Mouse (Mus musculus): ENCODE measurements around the gene Mul1.
"Not testable (repeated sequence)": the region's sequence is repeated elsewhere in the genome, so short reads cannot be mapped to it uniquely, and the experiment has no call there.

The Mul1 gene

GRCm38 (mm10) chr4:138434347-138435316 lies at the start of gene Mul1:
Gene Mul1 (plus strand): TSS chr4:138434671.
- peak; percentile 76 for DNase-seq (ENCODE audit: low read depth)

DNA sequence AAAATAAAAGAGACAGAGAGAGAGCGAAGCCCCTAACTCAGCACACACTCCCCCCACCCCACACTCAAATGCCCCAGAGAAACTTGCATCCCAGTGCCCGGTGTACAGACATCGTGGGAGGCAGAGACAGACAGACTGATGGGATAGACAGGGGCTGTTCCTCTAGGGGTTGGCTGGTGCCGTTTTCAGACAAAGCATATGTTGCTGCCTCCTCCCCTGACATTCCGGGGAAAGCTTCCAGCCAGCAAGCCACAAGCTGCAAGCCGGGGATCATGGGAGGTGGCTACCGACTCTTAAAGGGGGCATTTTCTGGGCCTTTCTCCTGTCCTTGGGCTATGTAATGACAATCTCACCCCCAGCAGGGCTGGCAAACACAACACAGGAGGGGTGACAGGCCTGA lies 40.8 kb upstream of the Mul1 start:
- no peak for DNase-seq (ENCODE audit: low read depth)

DNA sequence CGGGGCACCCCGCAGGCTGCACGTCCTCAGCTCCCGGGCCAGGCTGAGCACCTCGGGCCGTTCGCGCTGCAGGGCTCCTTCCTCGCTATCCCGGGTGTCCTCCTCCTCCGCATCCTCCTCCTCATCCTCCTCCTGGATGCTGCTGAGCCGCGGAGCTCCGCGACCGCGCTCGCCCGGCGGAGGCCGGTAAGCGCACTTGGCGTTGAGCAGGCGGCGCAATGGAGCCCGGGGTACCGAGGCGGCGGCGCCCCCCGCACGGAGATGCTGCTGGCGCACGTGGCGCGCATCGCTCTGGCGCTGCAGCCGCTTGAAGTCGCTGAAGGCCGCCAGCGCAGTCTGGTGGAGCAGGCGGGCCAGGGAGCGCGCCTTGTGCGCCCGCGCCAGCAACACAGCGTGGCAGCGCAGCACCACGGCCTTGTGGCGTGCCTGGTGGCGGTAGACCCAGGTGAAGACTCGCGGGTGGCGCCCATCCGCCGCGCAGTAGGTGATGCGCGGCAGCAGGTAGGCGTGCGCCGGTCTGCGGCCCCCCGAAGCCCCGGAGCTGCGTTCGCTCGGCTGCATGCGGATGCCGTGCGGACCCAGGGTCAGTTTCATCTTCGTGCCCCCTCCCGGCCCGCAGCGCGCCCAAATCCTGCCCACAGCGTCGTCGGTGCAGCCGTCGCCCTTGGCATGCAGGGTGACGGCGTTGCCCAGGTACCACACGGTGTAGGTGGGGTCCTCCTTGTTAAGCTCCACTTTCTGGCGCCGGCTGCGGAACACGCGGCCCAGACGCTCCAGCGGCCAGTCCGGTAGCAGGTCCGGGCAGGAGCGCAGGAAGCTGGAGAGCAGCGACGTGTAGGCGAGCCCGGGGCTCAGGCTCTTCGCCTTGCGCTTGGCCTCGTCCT lies 39.1 kb upstream of the Mul1 start:
- DNase-seq (ENCODE audit: low read depth): no peak

- no peak for DNase-seq (ENCODE audit: low read depth)
These were observed 38.4 kb upstream of the Mul1 start, which contains the start of gene Fam43b for GRCm38 (mm10) chr4:138395971-138396645. Gene Fam43b (minus strand): TSS chr4:138396528.

GRCm38 (mm10) chr4:138396711-138397110 lies 37.8 kb upstream of the Mul1 start:
- no peak for DNase-seq (ENCODE audit: low read depth)

GRCm38 (mm10) chr4:138404806-138405205 lies 29.7 kb upstream of the Mul1 start:
- no peak for DNase-seq (ENCODE audit: low read depth)

DNA sequence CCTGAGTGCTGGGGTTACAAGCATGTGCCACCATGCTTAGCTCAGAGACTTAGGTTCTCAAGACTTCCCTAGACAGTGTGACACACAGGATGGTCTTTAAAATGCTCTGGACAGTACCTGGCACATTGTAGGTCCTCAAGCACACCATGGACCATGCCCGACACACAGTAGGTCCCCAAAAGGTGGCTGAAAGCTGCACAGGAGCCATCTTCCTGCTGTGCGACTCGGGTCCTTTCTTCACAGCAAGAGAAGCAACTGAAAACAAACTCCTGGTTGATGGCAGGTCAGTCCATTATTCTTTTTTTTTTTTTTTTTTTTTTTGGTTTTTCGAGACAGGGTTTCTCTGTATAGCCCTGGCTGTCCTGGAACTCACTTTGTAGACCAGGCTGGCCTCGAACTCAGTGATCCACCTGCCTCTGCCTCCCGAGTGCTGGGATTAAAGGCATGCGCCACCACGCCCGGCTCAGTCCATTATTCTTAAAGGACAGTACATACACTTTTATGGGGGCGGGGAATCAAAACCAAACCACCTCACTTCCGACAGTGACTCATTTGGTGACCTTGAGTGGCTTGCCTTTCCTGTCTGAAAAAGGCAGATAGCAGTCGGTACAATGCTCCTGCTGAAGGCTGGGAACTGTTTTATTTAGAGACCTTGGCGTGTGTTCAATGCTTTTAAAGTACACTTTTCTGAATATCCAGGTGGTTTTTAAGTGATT lies 26.8 kb upstream of the Mul1 start:
- no peak for DNase-seq (ENCODE audit: low read depth)

DNA sequence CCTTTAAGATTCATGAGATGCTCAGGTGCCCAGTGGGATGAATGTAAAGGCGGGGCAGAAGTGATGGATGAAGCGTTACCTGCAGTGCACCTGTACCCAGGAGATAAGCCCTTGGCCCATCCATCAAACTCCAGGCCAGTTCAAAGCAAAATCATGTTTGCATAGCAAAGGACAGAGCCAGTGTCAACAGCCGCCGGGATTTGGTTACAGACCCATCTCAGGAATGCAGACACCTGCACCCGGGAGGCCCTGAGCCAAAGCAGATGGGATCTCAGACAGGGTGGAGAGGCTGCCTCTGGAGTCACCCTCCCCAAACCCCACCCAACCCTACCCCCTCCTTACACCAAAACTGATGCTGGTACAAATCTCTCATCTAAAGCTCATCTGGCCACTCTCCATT lies 23.5 kb upstream of the Mul1 start:
- no peak for DNase-seq (ENCODE audit: low read depth)

DNA sequence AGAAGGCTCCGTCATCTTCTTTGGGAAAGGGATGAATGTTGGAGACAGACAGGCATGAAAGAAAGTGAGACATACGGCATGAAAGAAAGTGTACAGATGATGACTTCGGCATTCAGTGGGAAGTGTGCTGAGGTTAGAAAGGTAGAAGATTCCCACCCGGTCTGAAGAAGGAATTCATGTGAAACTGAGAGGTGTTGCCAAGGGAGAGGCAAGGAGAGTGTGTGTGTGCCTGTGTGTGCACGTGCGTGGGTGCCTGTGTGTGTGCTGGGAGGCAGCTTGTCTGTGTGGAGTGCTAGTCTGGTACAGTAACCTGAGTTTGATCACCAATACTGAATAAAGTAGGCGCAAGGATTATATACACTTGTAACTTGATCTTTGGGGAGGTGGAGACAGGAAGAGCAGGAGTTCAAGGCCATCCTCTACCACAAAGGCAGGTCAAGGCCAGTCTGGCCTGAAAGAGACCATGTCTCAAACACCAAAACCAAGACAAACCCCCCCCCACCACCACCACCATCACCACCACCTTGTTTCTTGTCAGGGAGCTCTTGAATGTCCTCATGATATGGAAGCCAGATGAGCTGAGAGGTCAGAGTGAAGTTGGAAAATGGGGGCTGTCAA lies 22.9 kb upstream of the Mul1 start:
- no peak for DNase-seq (ENCODE audit: low read depth)

DNA sequence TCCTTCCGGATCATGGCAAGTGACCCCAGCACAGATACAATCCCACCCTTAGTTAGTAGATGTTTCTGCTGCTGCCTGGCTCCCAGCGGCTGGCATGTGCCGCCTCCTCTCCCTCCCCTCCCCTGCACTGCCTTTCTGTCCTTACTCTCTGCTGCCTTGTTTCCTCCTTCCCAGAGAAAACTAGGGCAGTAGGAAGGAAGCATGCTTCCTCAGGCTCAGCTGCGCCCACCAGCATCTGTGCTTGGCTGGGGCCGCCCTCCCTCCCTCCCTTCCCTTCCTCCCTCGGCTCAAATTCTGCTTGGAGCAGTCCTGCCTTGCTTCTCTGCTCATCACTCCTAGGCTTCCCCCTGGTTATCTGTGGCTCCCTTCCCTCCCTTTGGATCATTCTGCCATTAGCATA lies 19.7 kb upstream of the Mul1 start:
- DNase-seq (ENCODE audit: low read depth): no peak

GRCm38 (mm10) chr4:138415991-138416390 lies 18.5 kb upstream of the Mul1 start:
- DNase-seq (ENCODE audit: low read depth): no peak

- DNase-seq (ENCODE audit: low read depth): no peak
These were observed 18.1 kb upstream of the Mul1 start for GRCm38 (mm10) chr4:138416414-138416813.

- DNase-seq (ENCODE audit: low read depth): no peak
These were observed 16.6 kb upstream of the Mul1 start for GRCm38 (mm10) chr4:138417882-138418281.

DNA sequence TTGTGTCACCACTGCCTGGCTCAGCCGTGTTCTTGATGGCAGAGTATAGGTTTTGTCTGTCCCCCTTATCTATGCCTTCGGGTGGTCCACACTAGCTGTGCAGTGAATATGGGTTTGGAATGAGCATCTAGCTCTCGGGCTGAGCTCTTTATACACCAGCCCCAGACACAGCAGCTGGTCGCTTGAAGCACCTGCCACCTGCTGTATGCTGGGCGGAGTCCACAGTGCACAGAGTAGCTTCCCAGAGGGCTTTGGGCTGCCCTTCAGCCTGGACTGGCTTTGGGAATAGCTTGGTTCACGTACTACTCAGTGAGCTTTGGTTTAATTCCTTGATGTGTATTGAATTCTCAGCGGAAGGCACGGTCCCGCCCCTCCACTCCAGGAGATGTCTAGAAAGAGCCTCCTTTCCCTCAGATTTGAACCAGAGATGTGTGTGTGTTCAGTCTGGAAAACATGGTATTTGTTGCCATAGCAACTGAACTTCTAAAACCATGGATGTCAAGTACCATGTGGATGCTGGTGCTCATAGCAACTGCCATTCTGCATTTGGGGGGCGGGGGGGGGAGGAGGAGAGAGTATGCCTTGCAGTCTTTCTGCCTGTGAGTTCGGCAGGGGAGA lies 16.0 kb upstream of the Mul1 start:
- DNase-seq (ENCODE audit: low read depth): no peak

DNA sequence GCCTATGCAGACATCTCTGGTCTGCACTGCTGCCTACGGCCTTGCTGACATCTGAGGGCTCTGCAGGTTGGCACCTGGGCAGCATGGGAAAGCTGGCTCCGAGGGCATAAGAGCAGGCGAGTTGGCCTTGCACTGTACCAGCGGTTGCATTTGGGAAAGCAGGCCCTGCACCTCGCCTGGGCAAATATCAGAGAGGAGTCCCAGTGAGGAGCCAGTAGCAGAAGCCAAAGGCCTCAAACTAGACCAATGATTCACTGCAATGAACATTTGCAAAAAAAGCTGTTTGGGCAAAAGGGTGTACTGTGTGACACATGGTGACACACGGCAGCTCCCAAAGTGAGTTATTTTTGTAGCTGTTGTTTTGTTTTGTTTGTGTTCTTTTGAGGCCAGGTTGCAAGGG lies 9.4 kb upstream of the Mul1 start:
- DNase-seq (ENCODE audit: low read depth): no peak

- DNase-seq (ENCODE audit: low read depth): not testable (repeated sequence)
These were observed 8.9 kb upstream of the Mul1 start for GRCm38 (mm10) chr4:138425604-138426003.

DNA sequence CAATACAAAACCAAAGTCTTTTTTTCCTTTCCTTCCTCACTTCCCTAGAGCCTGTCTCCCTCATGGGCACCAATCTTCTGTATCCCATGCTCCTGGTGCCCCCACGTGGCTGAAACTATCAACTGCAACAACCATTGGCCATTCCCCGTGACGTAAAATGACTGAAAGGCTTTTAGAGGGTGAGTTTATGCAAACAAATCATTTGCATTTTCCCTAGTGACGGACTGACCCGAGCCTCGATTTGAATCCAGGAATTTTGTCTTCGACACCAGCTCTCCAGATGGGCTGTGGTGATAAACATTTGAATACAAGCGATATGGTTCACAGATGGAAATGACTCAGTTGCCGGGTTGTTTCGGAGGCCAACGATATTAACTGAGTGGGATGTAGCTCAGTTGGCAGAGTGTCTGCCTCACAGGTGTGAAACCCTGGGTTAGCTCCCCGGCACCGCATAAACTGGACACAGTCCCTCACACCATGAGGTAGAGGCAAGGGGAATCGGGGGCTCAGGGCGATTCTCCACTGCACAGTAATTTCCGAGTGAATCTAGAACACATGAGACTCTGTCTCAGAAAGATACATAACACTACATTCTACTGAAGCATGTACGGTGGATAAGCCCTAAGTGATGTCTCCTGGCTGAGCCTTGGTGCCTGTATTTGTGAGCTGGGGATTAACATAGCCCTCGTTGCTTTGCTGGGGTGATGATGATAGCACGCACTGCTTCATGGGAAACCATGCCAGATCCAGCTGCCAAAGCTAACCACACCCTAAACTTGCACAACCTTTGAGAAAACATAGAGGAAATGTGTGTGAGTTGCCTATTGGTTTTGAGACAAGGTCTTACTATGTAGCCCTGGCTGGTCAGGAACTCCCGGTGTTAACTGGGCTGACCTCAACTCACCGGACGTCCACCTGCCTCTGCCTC lies 7.4 kb upstream of the Mul1 start:
- DNase-seq (ENCODE audit: low read depth): peak; percentile 79

DNA sequence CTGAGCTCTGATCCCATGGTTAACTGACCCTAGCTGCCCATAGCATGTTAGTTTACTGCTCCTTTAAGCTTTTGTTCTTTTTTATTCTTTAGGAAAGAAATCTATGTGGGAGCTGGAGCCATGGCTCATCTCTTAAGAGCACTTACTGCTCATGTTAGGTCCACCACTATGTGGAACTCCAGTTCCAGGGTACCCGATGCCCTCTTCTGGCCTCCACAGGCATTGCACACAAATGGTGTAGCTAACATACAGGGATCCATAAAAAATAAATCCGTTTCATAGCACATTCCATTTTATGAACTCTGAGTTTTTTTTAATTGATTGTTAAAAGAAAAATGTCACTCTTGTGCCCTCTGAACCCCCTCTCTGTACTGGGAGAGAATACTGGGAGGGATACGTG lies 4.7 kb upstream of the Mul1 start:
- DNase-seq (ENCODE audit: low read depth): no peak

GRCm38 (mm10) chr4:138431340-138431739 lies 3.1 kb upstream of the Mul1 start:
- DNase-seq (ENCODE audit: low read depth): no peak

DNA sequence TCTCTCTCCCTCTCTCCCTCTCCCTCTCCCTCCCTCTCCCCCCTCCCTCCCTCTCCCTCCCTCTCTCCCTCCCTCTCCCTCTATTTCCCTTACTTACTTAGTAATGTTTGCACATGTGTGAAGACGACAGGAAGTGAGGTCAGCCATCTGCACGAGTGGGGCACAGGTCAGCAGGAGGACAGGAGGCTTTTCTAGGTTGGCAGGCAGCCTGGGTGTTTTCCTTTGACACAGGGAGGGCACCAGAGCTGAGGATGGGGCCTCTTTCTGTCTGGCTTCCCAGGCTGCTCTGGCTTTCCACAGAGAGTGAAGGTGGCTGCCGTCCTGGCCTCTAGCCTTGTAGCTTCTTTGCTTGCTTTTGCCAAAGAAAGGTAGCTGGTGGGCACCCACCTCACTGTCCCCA lies 5.6 kb downstream of the Mul1 start:
- DNase-seq (ENCODE audit: low read depth): no peak

Data from fibroblast of lung, adult 2 months (primary cell).